Mouse (Mus musculus) stomach, embryonic 14.5 days (tissue): ENCODE measurements around the gene Spata5. TPM values are rescaled to one million over a fixed set of nuclear protein-coding genes. Genes with fewer than 3 reads are reported as not detected.
A peak's percentile ranks its signal among the peaks of the same experiment; 100 is the strongest.

Source experiments
- ATAC-seq: fragments of 200-750 bp; cut with Nextera tagmentation; 2 replicates; pipeline ENCODE4 v1.8.0; 2017; ENCODE audit warnings: low read depth, moderate TSS enrichment; ENCODE audit not compliant: insufficient number of reproducible peaks, insufficient read depth, low FRiP score
- H3K27ac ChIP-seq: fragments of 300-500 bp; sonication (generic); 2 replicates; pipeline ENCODE4 v1.5.1; 2014; ENCODE audit warnings: mild to moderate bottlenecking, low read length, moderate library complexity, mixed read lengths
- H3K27me3 ChIP-seq: fragments of 300-500 bp; sonication (generic); 2 replicates; pipeline ENCODE4 v1.6.1; 2014; ENCODE audit warnings: low read length, control low read depth, mixed read lengths; ENCODE audit not compliant: control insufficient read depth, insufficient read depth
- H3K36me3 ChIP-seq: fragments of 300-500 bp; sonication (generic); 2 replicates; pipeline ENCODE4 v1.6.1; 2014; ENCODE audit warnings: mild to moderate bottlenecking, control low read depth, low read length, moderate library complexity, mixed read lengths; ENCODE audit not compliant: control insufficient read depth, insufficient read depth
- H3K4me1 ChIP-seq: fragments of 300-500 bp; sonication (generic); 2 replicates; pipeline ENCODE4 v1.6.1; 2014; ENCODE audit warnings: low read length, control low read depth, mixed read lengths; ENCODE audit not compliant: control insufficient read depth, insufficient read depth
- H3K4me2 ChIP-seq: fragments of 300-500 bp; sonication (generic); replicated peaks from 2 replicates; pipeline ENCODE4 v1.6.1; 2014; ENCODE audit warnings: low read depth, low read length, control low read depth
- H3K4me3 ChIP-seq: fragments of 300-500 bp; sonication (generic); 2 replicates; pipeline ENCODE4 v1.5.1; 2014; ENCODE audit warnings: low read depth, low read length, control low read depth
- H3K9ac ChIP-seq: fragments of 300-500 bp; sonication (generic); replicated peaks from 2 replicates; pipeline ENCODE4 v1.6.1; 2014; ENCODE audit warnings: low read depth, mild to moderate bottlenecking, control low read depth, low read length, moderate library complexity, mixed read lengths
- H3K9me3 ChIP-seq: fragments of 300-500 bp; sonication (generic); 2 replicates; pipeline ENCODE4 v1.6.1; 2016; ENCODE audit warnings: low read depth, low read length, control low read depth; ENCODE audit not compliant: control insufficient read depth
- WGBS: fragments of 180-500 bp; shearing (Covaris S2); extraction: QIAGEN DNeasy Blood & Tissue Kit; methylation state at CpG from one replicate; pipeline ENCODE4 v1.1.7; 2014; 5-methylcytosine and 5-hydroxymethylcytosine counted together
- polyA plus RNA-seq: library from polyadenylated mRNA; unstranded; fragments of >200 nt; fragmentation: Nextera tagmentation; extraction: Ambion mirVana; gene quantifications from 2 replicates; pipeline ENCODE4 v1.2.1, GENCODE M21; 2014

The Spata5 gene
- polyA plus RNA-seq, 1 experiment from 2014 or later = 40.8 TPM

DNA sequence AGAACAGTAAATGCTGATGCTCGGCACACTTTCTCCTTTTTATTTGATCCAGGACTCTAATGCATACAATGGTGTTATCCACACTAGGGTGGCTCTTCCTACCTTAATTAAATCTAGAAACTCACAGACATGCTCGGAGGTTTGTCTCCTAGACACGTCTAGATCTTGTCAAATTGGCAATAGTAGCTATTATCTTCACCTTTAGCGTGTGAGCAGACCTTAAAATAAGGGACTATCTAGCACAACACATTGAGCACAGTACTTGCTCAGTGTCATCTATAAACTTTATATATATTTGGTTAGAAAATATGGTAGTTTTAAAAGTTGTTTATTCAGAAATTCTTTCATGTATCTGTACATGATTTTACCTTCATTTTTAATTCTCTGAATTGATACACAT is 126.7 kb downstream of the Spata5 start:
- no peak for ATAC-seq
- Histone ChIP-seq H3K4me1 (no peaks in the 10 kb centered on the region), H3K27me3 (no peaks in the 10 kb centered on the region), H3K4me2 (no peak overlapping the region), H3K36me3 (no peaks in the 10 kb centered on the region), H3K9ac (no peak overlapping the region), H3K27ac (no peak overlapping the region), H3K9me3 (no peaks in the 10 kb centered on the region), H3K4me3 (no peak overlapping the region)
- 94% methylated on average over 4 of the region's 4 CpGs for WGBS

GRCm38 (mm10) chr3:37550190-37550589 is 130.5 kb downstream of the Spata5 start:
- H3K9ac ChIP-seq = no peak overlapping the region
- H3K27me3 ChIP-seq = no peaks in the 10 kb centered on the region
- no peaks in the 10 kb centered on the region for H3K9me3 ChIP-seq
- WGBS = 88% methylated on average over 3 of the region's 3 CpGs
- H3K27ac ChIP-seq = no peak overlapping the region
- no peak overlapping the region for H3K4me2 ChIP-seq
- no peaks in the 10 kb centered on the region for H3K36me3 ChIP-seq
- no peak for ATAC-seq
- H3K4me1 ChIP-seq = no peaks in the 10 kb centered on the region
- H3K4me3 ChIP-seq = no peak overlapping the region

DNA sequence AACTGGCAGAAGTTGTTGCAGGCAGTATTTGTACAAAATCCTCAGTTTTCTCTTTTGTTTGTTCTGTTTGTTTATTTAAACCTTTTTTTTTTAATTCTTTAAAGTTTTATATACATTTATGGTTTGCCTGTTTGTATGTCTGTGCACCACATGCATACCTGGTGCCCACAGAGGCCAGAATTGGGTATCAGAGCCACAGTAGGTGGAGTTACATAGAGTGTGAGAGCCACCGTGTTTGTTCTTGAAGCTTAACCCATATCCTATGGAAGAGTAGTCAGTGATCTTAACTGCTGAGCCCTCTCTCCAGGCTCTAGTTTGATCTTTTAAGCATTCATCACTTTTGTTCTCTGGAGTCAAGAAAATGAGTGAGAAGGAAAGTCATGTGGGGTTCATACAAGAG is 130.9 kb downstream of the Spata5 start:
- no peaks in the 10 kb centered on the region for H3K27me3 ChIP-seq
- no peak overlapping the region for H3K4me2 ChIP-seq
- H3K27ac ChIP-seq = no peak overlapping the region
- H3K36me3 ChIP-seq = no peaks in the 10 kb centered on the region
- no peak for ATAC-seq
- H3K9ac ChIP-seq = no peak overlapping the region
- 61% methylated on average over 1 of the region's 1 CpGs for WGBS
- no peaks in the 10 kb centered on the region for H3K9me3 ChIP-seq
- no peaks in the 10 kb centered on the region for H3K4me1 ChIP-seq
- no peak overlapping the region for H3K4me3 ChIP-seq

DNA sequence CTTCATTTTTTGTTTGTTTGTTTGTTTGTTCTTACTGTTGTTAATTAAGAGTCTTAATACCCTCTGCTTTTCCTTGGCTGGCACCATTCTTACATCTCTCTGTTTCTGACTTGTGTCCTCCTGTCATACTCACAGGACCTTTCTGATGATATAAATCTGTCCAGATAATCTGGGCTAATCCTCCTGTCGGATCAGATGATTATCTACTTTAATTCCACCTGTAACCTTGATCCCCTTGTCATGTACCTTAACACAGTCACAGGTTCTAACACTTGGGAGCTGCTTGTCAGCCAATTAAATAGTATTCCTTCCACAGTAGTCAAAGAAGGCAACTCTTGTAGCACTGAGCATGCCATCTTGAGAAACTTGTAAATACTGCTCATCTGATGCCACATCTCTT is 131.8 kb downstream of the Spata5 start:
- ATAC-seq = no peak
- Histone ChIP-seq H3K9ac (no peak overlapping the region), H3K27me3 (no peaks in the 10 kb centered on the region), H3K9me3 (no peaks in the 10 kb centered on the region), H3K4me1 (0 out of 2 replicates have a peak, but pooled peaks cover 6% of the 10 kb centered on the region), H3K4me3 (no peak overlapping the region), H3K4me2 (no peak overlapping the region), H3K27ac (no peak overlapping the region), H3K36me3 (no peaks in the 10 kb centered on the region)
- WGBS = 48% methylated on average over 1 of the region's 1 CpGs

DNA sequence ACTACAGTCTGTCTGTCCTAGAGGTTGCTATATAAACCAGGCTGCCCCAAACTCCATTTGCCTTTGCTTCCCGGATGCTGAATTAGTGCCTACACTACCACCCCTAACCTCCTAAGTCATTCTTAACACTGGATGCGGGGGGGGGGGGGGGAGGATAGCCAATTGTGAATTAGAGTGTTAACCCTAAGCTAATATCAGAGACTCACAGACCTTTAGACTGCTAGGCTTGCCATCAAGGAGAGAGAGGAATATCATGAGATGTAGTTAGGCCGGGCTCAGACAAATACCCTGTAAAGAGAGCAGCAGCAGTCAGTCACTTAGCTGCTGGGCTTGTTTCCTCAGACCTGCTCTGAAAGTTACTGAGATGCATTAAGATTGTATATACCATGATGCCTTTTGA is 132.5 kb downstream of the Spata5 start:
- ATAC-seq = no peak
- Histone ChIP-seq H3K9ac (no peak overlapping the region), H3K4me3 (no peak overlapping the region), H3K27me3 (no peaks in the 10 kb centered on the region), H3K4me2 (no peak overlapping the region), H3K4me1 (peaks cover 13% of the 10 kb centered on the region; the same call in 1 of the 2 replicates), H3K36me3 (no peaks in the 10 kb centered on the region), H3K27ac (no peak overlapping the region), H3K9me3 (no peaks in the 10 kb centered on the region)
- 68% methylated on average over 3 of the region's 3 CpGs for WGBS

- no peaks in the 10 kb centered on the region for H3K36me3 ChIP-seq
- H3K4me2 ChIP-seq = no peak overlapping the region
- peaks cover 16% of the 10 kb centered on the region; the same call in 1 of the 2 replicates for H3K4me1 ChIP-seq
- H3K4me3 ChIP-seq = no peak overlapping the region
- no peak overlapping the region for H3K9ac ChIP-seq
- 86% methylated on average over 1 of the region's 1 CpGs for WGBS
- no peaks in the 10 kb centered on the region for H3K9me3 ChIP-seq
- H3K27me3 ChIP-seq = no peaks in the 10 kb centered on the region
- no peak for ATAC-seq
- no peak overlapping the region for H3K27ac ChIP-seq
Observed at GRCm38 (mm10) chr3:37553371-37554033, 133.8 kb downstream of the Spata5 start.

- Histone ChIP-seq H3K36me3 (no peaks in the 10 kb centered on the region), H3K27me3 (no peaks in the 10 kb centered on the region), H3K9ac (no peak overlapping the region), H3K27ac (peak overlapping the region; percentile 71), H3K4me2 (no peak overlapping the region; the same call in 1 of the 2 replicates), H3K4me3 (no peak overlapping the region), H3K4me1 (peaks cover 19% of the 10 kb centered on the region; the same call in 1 of the 2 replicates), H3K9me3 (no peaks in the 10 kb centered on the region)
- peak; percentile 56; the same call in 1 of the 2 replicates for ATAC-seq
- 18% methylated on average over 7 of the region's 7 CpGs for WGBS
Observed at GRCm38 (mm10) chr3:37556412-37557113, 136.9 kb downstream of the Spata5 start.

GRCm38 (mm10) chr3:37557741-37558479 is 138.2 kb downstream of the Spata5 start:
- Histone ChIP-seq H3K4me3 (no peak overlapping the region), H3K27me3 (no peaks in the 10 kb centered on the region)
- peak; percentile 56; the same call in 1 of the 2 replicates for ATAC-seq

More at GRCm38 (mm10) chr3:37557741-37558479, 138.2 kb downstream of the Spata5 start:
- H3K36me3 ChIP-seq = no peaks in the 10 kb centered on the region
- no peaks in the 10 kb centered on the region for H3K9me3 ChIP-seq
- H3K4me1 ChIP-seq = peaks cover 19% of the 10 kb centered on the region; the same call in 1 of the 2 replicates
- no peak overlapping the region for H3K9ac ChIP-seq
- H3K4me2 ChIP-seq = no peak overlapping the region
- H3K27ac ChIP-seq = peak overlapping the region; percentile 49; the same call in 1 of the 2 replicates
- 77% methylated on average over 4 of the region's 4 CpGs for WGBS
